Mouse (Mus musculus) urinary bladder, adult 18-20 months (tissue): ENCODE data around the gene Ano2.
A peak's percentile ranks its signal among the peaks of the same experiment; 100 is the strongest.

Experiments
- DNase-seq, 2 experiments: peaks; one replicate each; pipeline ENCODE4 v3.0.0; 2022; ENCODE audit warnings: low spot score in 2 of 2, mixed read lengths in 2 of 2

Ano2 gene

DNA sequence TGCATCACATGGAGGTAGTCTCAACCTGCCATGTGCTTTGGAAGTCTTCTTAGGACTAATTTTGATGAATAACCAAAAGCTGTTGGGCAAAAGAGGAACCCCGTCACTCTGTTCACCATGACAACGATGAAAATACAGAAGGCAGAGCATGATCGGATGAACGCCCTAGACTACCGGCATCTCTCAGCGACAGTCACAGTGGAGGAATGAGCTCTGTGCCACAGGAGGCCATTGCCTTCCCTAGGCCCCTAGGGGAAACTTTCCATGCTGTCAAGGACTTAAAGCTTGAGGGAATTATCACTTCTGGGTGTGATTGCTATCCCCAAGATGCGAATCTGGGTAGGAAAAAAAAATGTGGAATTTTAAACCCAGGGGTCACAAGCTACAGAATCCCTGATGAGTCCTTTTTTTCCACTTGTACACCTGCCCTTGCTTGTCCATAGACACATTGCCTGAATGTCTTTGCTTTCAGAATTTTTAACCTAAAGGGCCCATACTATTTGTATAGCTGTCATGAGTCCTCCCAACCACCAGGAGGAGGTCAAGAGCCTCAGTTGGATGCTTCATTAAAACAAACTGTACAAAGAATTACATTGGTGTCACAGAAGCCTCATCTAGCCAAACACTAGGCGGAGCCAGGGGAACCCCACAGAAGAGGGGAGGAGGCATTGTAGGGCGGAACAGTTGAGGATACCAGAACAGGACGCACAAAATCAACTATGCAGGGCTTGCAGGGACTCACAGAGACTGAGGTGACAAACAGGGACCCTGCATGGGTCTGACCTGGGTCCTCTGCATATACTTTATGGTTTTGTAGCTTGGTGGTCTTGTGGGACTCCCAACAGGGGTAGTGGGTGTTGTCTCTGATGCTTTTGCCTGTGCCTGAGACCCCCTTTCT, 53.2 kb downstream of the Ano2 start:
- no peak for DNase-seq

DNA sequence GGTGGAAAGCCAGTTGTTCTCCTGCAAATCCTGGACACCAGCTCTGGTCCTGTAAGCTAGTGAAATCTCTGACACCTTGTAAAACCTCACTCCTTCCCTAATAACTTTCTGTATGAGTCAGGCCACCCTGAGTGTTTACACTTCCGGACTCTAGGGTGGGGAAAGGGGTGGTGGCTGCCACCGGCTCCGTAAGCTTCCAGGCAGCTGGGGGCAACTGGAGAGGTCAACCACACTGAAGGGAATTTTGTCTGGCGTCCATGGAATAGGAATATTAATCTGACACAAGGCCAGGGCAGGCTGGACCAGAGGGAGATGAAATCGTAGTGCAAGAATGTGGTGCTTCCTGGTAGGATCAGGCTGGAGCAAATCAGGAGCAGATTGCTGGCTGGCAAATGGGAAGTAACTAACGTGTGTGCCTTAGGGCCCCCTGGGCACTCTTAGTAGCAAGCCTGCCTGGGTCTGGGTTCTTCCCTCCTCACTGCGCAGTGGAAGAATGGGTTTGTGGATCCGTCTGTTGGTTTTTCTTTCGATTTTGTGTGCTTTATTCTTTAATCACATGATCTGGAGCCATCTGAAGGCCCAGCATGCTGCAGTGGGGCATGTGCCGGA, 57.2 kb downstream of the Ano2 start:
- no peak for DNase-seq

DNA sequence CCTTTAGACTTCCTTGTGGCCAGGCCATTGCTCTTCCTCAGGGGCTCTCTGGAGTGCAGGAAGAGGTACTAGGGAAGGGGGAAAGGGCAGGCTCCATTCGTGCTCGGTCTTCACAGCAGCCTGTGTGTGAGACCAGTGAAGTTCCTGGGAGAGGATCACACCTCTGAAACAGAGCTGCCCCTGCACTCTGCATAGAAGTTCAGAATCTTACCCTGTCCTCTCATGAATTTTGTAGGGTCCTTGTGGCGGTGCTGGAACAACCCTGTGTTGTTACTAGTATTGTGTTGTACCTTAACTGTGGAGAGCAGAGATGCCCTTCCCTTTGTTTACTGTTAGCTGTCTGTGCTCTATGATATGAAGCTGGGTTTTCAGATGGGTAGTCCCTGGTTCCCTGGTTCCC, 58.4 kb downstream of the Ano2 start:
- no peak for DNase-seq

DNA sequence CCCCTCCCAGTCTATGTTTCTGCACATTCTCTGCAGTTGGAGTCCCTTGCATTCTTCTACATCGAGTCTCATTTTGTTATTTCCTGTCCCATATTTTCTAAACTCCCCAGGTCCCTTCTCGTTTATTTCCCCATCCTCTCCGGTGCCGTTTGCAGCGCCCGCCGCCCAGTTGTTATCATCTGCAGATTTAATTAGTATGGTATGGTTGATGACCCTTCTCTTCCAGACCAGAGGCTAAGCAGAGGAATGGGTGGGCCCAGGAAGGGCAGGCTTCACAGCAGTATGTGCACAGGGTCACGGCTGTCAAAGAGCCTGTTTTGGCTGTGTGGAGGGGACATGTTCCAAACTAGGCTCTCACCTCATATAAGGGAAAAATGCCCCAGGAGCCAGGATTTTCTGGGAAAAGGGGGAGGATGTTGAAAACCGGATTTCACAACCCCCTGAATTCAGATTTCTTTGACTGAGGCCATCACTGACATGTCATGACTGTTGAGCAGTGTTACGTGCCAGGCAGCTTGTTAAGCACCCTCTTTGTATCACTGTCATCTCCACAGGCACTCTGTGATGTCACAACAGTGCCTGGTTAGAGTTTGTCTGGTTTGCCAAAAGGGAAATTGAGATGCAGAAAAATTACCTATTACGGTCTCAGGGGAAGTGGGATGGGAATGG, 72.8 kb downstream of the Ano2 start:
- no peak for DNase-seq

DNA sequence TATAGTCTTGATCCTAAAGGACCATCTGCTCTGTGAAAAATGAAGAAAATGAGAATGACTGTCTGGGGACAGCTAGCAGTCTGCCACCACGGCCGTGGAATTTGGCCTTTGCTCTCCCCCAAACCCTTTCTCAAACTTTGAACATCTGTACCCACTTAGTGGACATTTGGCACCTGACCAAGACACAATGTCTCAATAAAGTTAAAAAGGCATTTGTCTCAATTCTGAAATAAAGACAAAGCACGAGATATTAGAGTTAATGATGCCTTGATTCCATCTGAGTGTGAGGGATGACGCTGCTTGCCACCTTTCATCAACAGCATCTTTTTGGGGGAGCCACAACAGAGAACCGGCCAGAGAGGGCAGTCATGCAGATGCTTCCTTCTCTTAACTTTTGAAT, 83.0 kb downstream of the Ano2 start:
- no peak for DNase-seq

DNA sequence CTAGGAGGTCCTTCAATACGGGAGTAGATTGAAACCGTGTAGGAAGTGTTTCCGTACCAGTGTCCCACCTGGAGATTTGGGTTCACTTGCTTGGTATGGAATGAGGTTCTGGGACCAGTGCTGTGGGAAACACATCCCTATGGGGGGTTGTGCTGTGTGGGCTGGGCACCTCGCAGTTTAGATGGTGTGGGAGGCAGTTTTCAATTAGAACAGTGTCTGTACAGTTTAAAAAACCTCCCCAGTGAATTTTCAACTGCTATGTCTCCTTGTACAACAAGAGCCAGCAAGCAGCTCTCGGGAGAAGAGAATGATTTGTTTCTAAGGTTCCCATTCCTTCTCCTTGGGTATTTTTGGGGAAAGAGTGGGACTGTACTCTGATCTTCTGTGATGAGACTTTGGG, 86.1 kb downstream of the Ano2 start:
- no peak for DNase-seq

DNA sequence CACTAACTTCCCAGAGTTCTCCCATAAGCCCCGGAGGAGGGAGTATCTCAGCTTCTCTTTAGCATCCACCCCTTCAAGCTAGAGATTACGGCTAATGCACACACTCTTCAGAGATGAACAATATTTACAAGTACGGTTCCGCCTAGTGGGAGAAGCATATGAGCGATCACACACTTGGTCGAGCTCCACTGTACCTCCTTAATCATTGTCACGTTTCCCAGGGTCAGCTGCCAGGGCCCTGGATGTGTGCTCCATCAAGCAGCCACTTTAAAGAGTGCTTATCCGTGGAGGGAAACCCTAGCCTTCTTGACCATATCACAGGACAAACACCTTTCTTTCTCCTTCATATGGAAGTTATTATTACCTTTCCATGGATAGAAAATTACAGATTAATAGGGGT, 112.7 kb downstream of the Ano2 start:
- DNase-seq = no peak

DNA sequence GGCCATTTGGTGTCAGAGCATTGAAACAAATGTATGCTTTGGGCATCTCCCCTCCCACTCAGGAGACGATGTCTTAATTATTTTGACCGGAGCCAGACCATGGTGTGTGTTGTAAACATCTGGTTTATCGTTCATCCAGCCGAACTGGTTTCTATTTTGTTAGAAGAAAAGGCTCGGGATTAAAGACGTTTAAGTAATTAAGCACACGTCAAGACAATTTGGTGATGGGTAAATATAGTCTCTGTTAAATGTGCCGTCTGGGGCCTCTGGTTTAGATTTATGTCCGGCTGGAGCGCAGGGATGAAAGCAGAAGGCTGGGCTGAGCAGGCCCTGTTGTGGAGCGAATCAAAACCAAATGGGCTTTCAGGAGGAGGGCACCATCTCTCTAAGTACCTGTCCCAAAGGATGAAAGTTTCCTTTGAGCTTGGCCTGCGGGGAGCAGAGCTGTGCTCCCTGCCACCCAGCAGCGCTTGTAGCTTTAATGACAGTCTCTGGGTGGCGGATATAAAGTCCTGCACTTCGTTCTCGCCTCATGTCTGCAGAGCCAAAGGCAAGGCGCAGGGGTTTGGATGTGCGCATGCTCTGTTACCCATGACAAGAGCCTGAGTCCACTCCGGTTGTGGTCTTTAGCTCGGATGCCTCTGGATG, 113.3 kb downstream of the Ano2 start:
- no peak for DNase-seq

DNA sequence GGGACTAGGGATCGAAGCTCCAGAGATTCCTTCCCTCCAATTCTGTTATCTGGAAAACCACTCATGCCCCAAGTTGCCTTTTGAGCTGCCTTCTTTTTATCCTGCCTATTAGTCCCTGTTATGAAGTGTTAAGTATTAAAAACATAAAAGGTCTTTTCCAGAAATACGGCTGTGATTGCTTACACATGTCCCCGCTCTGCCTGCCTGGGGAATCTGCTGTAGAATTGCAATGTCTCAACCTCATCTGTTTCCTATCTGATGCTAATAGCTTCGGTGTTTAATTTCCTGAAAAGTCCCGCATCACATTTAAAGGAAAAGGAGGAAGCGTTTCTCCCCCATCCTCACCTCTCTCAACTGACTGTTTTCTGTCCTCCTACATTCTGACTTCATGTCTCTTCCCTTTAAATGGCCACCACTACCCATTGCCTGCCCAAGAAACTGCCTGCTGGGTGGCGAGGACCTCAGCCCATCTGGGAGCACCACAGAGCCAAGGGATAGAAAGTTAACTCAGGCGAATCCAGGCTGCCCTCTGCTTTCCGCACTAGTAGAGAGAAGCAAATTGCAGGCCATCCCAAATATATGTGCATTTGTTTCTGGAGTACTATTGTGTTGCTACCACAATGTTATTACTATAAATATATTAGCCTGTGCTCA, 118.9 kb downstream of the Ano2 start:
- no peak for DNase-seq

DNA sequence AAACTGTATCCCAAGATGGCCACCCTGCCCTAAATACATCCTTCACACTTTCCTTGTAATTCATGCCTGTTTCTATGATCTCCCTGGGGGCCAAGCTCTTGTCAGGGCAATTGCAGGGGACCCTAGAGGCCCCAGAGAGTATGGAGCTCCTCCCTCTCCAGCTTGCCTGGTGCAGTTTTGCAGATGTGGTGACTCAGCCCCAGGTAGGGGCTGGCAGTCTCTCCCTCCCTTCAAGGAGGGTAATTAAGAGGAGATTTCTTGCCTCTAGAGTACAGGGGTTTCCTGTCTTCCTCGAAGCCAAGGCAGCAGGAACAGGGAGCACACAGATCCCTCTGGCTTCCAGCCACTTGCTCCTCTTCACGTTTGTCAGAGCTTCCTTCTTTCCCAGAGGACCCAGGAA, 121.2 kb downstream of the Ano2 start:
- no peak for DNase-seq

DNA sequence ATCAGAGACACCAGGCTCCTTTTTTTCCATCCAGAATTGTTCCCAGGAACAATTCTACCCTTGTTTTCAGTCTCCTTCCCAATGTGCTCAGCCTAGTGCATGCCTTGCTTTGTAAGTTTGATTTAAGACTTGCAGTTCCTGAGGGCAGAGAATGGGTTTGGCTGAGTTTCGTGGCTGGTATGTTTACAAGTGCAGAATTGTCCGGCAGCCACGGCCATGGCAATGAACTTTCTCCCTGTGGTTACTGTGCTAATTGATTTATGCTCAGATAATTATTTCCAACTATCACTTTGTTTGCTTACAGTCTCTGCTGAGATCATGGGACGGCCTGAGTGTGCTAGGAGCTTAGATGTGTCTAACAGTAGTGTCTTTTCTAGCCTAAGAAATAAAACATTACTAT, 147.9 kb downstream of the Ano2 start:
- DNase-seq = peak; percentile 2 to 27

DNA sequence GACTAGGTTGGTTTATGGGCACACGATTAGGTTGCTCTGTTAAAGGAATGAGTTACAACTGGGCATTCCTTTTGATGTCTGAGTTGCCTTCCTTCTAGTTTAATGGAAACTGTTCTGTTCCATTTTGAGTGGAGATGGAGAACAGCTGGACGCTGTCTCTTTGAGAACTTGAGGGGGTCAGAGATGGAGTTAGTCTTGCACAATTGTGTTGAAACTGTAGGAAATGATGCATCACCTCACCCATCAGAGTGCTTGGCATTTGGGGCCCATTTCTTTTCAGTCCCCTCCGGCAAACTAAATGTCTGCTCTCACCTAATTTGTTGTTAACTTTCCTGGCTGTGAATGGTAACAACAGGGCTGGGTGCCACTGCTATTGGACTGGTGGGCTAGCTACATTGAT, 151.1 kb downstream of the Ano2 start:
- DNase-seq = no peak

DNA sequence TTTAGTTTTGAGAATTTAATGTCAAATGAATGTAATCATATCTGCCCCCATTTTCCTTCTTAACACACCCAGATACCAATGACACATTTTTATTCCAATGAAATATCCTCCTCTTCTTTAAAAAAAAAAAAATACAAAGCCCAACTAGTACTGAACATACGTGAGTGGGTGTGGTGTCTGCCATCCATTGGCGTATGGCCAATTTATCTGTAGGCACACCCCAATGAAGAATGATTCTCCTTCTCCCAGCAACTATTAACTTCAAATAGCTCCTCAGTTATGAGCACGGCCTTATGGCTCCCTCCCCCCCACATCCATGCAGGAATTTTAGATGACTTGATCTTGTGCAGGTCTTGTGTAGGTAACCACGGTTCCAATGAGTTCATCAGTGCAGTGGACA, 161.0 kb downstream of the Ano2 start:
- DNase-seq = no peak

DNA sequence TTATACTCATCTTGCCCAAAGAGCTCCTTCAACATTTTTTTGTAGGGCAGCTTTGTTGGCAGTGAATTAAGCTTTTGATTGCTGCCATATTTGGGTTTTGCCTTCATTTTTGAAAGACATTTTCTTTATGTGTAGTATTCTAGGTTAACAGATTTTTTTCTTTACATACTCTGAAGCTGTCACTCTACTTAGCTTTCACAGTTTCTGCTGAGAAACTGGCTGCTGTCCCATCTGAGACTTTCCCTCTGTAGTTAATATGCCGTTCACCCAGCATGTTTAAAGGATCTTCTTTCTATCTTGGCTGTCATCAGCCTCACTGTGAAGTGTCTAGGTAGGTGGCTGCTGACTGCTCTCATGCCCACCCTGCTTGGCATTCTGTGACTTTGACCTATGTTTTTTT, 168.1 kb downstream of the Ano2 start:
- no peak for DNase-seq

DNA sequence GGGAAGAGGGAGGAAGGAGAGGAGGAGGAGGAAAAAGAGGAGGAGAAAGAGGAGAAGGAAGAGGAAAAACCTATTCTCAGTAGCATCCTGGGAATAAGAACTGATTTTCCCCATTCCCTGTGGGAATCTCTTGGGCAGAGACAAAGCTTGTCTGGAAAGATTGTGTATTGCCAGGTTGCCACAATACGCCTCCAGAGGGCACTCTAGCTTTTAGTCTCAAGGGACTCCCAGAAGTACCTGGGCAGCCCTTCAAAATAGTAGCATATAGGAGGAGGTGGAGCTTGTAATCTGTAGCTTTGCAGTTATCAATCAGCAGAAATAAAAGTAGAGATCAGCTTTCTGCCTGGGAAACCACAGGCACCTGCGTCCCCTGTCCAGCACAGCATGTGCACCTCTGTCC, 178.3 kb downstream of the Ano2 start:
- DNase-seq = peak; percentile 10 to 20

DNA sequence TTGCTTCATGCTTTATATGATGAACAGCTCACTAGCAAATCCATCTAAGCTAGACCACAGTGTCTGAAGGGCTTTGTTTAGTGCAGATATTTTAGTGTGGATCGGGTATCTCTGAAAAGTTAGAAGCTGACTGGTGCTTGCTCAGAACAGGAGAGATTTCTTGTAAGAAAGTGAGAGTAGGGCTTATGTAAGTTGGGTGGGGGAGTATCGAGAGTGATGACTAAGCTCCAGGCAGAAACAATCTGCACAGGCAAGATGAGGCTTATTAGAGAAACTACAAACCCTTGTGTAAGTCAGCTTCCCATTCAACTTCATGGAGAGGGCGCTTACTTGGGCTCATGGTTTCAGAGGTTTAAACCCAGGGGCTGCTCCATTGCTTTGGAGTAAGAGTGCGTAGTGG, 181.3 kb downstream of the Ano2 start:
- no peak for DNase-seq

DNA sequence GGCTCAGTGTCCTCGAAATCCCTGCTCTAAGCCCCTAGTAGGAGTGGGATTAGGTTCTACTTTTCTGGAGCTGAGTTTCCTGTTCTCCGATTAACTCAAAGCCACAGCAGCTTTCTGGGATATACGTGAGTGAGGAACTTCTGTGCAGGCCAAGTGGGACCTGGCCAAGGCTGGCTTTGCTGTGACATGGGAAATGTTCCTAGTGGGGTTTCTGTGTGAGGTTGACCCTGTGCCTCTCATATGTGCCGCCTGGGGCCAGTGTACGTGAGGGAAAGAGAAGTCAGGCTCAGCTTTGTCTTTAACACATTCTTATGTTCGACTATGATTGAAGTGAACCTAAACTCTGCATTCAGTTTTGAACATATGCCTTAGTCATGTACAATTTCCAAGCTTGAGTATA, 184.5 kb downstream of the Ano2 start:
- no peak for DNase-seq

DNA sequence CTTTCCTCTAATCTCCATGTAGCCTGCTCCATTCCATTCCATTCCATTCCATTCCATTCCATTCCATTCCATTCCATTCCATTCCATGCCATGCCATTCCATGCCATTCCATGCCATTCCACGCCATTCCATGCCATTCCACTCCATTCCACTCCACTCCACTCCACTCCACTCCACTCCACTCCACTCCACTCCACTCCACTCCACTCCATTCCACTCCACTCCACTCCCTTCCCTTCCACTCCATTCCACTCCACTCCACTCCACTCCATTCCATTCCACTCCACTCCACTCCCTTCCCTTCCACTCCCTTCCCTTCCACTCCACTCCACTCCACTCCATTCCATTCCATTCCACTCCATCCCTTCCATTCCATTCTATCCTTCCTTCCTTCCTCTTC, 186.7 kb downstream of the Ano2 start:
- DNase-seq = no peak

DNA sequence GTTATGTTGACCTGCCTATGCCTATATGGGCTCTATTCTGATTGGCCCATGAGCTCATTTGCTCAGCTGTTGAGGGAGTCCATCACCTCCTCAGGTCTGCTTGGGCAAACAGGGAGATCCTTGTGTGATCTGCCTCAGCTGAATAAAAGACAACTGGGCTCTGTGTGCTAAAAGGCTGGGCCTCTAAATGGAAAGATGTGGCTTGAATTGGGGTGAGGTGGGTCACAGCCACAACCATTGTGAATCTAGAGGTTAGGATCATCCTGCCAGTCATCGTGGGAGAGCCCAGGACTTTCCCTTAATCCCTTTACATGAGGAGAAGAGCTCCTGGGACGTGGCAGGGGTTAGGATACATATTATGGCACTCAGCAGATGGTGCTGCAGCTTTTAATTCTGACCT, 188.5 kb downstream of the Ano2 start:
- DNase-seq = no peak

DNA sequence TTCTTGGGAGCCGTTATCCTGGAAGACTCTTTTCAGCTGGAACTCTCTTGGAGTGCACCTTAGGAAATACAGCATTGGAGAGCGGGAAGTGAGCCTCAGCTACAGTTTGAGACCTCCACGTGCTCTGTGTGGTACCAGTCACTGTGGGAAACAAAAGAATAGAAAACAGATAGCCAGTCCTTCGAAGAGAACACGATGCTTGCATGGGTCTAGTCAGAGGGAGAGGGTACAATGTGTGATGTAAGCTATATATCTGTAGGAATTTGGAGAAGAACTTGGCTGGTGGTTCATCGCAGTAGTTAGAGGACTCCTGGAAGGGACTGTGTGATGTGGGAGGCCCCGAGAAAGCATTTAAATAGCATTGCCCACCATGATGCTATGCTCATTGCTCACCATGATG, 189.1 kb downstream of the Ano2 start:
- DNase-seq = no peak

DNA sequence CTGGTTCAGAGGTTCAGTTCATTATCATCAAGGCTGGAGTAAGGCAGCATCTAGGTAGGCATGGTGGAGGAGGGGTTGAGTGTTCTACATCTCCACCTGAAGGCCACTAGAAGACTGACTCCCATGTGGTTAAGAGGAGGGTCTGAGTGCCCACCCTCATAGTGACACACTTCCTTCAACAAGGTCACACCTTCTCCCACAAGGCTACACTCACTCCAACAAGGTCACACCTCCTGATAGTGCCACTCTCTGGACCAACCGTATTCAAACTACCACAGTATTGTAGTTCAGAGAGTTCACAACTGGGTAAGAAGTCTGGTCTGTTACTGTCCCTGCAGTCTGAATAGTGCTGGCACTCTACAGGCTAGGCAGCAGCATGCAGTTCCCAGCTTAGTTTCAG, 198.4 kb downstream of the Ano2 start:
- DNase-seq = no peak

DNA sequence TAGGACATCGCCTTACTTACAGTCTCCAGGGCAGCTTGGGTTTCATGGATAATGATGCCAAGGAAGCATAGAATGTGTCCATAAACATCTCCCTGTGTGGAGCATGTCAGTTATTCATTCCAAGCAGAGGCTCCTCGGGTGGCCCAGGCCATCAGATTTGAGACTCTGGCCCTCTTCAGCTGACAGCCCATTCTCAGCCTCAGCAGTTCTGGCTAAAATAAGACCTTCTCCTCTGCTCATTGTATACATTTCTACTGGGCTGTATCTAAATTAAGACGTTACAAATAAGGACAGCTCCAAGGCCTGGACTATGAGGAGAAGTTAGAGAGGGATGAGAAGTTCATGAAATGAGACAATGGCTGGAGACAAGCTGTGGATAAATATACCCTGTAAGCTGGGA, 204.1 kb downstream of the Ano2 start:
- DNase-seq = no peak
